Mouse (Mus musculus): ENCODE data around the gene Arhgef10l.

DNA sequence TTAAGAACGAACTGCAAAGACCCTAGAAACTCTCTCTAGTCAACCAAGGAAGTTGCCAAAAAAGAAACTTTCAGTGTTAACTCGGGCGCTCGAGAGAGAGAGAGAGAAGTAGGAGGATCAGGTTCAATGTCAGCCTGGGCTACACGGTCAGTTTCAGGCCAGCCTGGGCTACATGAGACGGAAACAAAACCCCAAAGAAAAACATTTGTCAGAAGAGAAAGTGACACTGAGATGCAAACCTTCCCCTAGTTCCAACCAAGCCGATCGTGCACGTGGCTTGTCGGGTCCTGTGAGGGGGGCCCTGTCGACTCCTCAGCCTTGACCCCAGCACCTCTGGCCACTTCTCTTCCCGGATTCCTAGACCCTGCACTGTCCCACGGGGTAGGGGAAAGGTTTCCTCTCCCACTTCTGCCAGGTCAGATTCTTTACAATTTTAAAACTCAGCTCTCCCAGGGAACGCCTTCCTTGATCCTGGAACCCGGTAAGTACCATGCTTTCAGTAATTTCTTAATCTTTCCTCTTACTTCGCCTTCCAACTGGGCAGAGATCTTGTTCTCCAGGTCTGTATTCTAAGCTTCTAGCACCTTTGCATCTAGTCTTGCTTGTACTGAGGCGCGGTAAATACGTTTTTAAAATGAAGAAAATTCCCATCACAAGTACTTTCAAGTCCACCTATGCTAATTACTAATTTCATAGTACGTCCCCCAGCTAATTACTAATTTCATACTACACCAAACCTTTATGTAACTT is 34.6 kb upstream of the Arhgef10l start, which contains the start of gene Rcc2:
- TF ChIP-seq CTCF (IDR thresholded peaks at IDR 0.05; ENCODE audit: borderline replicate concordance, insufficient read depth, low read depth, low read length) (no peak), POLR2A (IDR thresholded peaks at IDR 0.05; ENCODE audit: borderline replicate concordance, insufficient read depth, low read length) (no peak)
